Mouse (Mus musculus): ENCODE measurements around the gene Mpg.

DNA sequence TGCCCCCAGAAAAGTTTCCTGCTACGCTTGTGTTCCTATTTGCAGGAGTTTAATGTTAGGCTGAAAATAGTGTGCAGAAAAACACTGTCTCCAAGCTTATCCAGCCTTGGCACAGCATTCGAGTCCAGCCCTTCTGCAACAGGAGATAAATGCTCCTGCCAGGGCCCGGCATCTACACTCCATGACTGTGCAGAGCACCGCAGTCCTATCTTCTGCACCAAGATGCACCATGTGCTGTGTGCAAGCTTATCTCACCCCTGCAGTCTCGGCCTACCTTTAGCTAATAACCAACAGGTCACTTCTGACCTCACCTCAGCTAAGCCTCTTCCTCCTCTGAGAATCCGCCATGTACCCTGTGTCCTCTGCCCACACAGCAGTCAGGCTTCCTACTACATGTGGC is 19.3 kb downstream of the Mpg start:
- TF ChIP-seq CTCF (IDR thresholded peaks at IDR 0.05; ENCODE audit: insufficient read depth, low read depth, low read length) (no peak), POLR2A (IDR thresholded peaks at IDR 0.05; ENCODE audit: insufficient read depth, low read depth, low read length) (no peak)
